Mouse (Mus musculus) midbrain, postnatal 0 days (tissue): ENCODE measurements at regions not wholly inside any gene's neighbourhood (a gene's known extent, or its start where the extent isn't known, plus 50 kb on each side); places are given as distances from the start of the nearest gene placed in this dataset.

ENCODE experiments used
- ATAC-seq: fragments of 200-750 bp; cut with Nextera tagmentation; 2 replicates; pipeline ENCODE4 v1.8.0; 2017; ENCODE audit warnings: moderate number of reproducible peaks, mild to moderate bottlenecking, moderate TSS enrichment, moderate library complexity; ENCODE audit not compliant: low FRiP score
- DNase-seq: peaks from one replicate; pipeline ENCODE4 v3.0.0-alpha.2; 2015; ENCODE audit warnings: low spot score
- H3K27ac ChIP-seq: fragments of 300-500 bp; sonication (generic); 2 replicates; pipeline ENCODE4 v1.5.1; 2014; ENCODE audit warnings: low read depth, mild to moderate bottlenecking, low read length, mixed read lengths
- H3K27me3 ChIP-seq: fragments of 300-500 bp; sonication (generic); 2 replicates; pipeline ENCODE4 v1.6.1; 2014; ENCODE audit warnings: low read length, control low read depth, mixed read lengths; ENCODE audit not compliant: insufficient read depth
- H3K36me3 ChIP-seq: fragments of 300-500 bp; sonication (generic); 2 replicates; pipeline ENCODE4 v1.6.1; 2014; ENCODE audit warnings: low read length, control low read depth, mixed read lengths; ENCODE audit not compliant: insufficient read depth
- H3K4me1 ChIP-seq: fragments of 300-500 bp; sonication (generic); 2 replicates; pipeline ENCODE4 v1.6.1; 2014; ENCODE audit warnings: mild to moderate bottlenecking, control low read depth, antibody characterized with exemption, low read length, mixed read lengths; ENCODE audit not compliant: insufficient read depth
- H3K4me2 ChIP-seq: fragments of 300-500 bp; sonication (generic); 2 replicates; pipeline ENCODE4 v1.6.1; 2014; ENCODE audit warnings: low read depth, mild to moderate bottlenecking, low read length, mixed read lengths; ENCODE audit not compliant: poor library complexity, severe bottlenecking
- H3K4me3 ChIP-seq: fragments of 300-500 bp; sonication (generic); 2 replicates; pipeline ENCODE4 v1.5.1; 2014; ENCODE audit warnings: low read depth, mild to moderate bottlenecking, low read length, moderate library complexity
- H3K9ac ChIP-seq: fragments of 300-500 bp; sonication (generic); replicated peaks from 2 replicates; pipeline ENCODE4 v1.6.1; 2014; ENCODE audit warnings: mild to moderate bottlenecking, low read length, moderate library complexity, mixed read lengths; ENCODE audit not compliant: poor library complexity, severe bottlenecking
- H3K9me3 ChIP-seq: fragments of 300-500 bp; sonication (generic); 2 replicates; pipeline ENCODE4 v1.6.1; 2016; ENCODE audit warnings: low read length, control low read depth
- CTCF ChIP-seq: IDR thresholded peaks from 2 replicates; pipeline ENCODE4 v1.5.1; 2016; ENCODE audit warnings: antibody characterized with exemption, mild to moderate bottlenecking
- WGBS: fragments of 180-500 bp; shearing (Covaris S2); extraction: QIAGEN DNeasy Blood & Tissue Kit; methylation state at CpG from one replicate; pipeline ENCODE4 v1.1.7; 2014; 5-methylcytosine and 5-hydroxymethylcytosine counted together

- WGBS, result 77% methylated on average over 2 of the region's 2 CpGs
- peak; percentile 54 for DNase-seq
These were observed 417.8 kb downstream of the Cdh7 start for GRCm38 (mm10) chr1:110400051-110400450.

GRCm38 (mm10) chr1:110447742-110448312 is 465.6 kb downstream of the Cdh7 start:
- 28% methylated on average over 3 of the region's 3 CpGs for WGBS
- ATAC-seq (no peak), DNase-seq (peak; percentile 1)
- Histone ChIP-seq H3K9ac (no peak overlapping the region), H3K27ac (no peak overlapping the region), H3K27me3 (no peaks in the 10 kb centered on the region), H3K36me3 (no peaks in the 10 kb centered on the region), H3K9me3 (no peaks in the 10 kb centered on the region), H3K4me1 (no peaks in the 10 kb centered on the region), H3K4me2 (no peak overlapping the region), H3K4me3 (no peak overlapping the region)
- TF ChIP-seq CTCF, result no peak

More at GRCm38 (mm10) chr1:110400051-110400450, 417.8 kb downstream of the Cdh7 start:
- no peak overlapping the region for H3K9ac ChIP-seq
- H3K9me3 ChIP-seq, result no peaks in the 10 kb centered on the region
- no peak overlapping the region for H3K4me3 ChIP-seq
- H3K27me3 ChIP-seq, result no peaks in the 10 kb centered on the region
- no peak for ATAC-seq
- H3K4me1 ChIP-seq, result no peaks in the 10 kb centered on the region
- H3K4me2 ChIP-seq, result no peak overlapping the region
- no peak overlapping the region for H3K27ac ChIP-seq
- TF ChIP-seq CTCF, result no peak
- no peaks in the 10 kb centered on the region for H3K36me3 ChIP-seq

GRCm38 (mm10) chr1:110483476-110483875 is 493.9 kb downstream of the Cdh19 start:
- Histone ChIP-seq H3K27me3 (no peaks in the 10 kb centered on the region), H3K9ac (no peak overlapping the region), H3K36me3 (no peaks in the 10 kb centered on the region), H3K27ac (no peak overlapping the region), H3K9me3 (no peaks in the 10 kb centered on the region), H3K4me3 (no peak overlapping the region), H3K4me1 (no peaks in the 10 kb centered on the region), H3K4me2 (no peak overlapping the region)
- ATAC-seq, result no peak
- no peak for DNase-seq
- no peak for TF ChIP-seq CTCF

- H3K27ac ChIP-seq, result no peak overlapping the region
- H3K4me3 ChIP-seq, result no peak overlapping the region
- H3K9me3 ChIP-seq, result no peaks in the 10 kb centered on the region
- no peaks in the 10 kb centered on the region for H3K36me3 ChIP-seq
- H3K9ac ChIP-seq, result no peak overlapping the region
- no peak for ATAC-seq
- peak; percentile 64 for TF ChIP-seq CTCF
- no peaks in the 10 kb centered on the region for H3K4me1 ChIP-seq
- H3K4me2 ChIP-seq, result no peak overlapping the region
- WGBS, result 81% methylated on average over 1 of the region's 1 CpGs
- H3K27me3 ChIP-seq, result no peaks in the 10 kb centered on the region
- DNase-seq, result peak; percentile 24
These were observed 488.0 kb downstream of the Cdh19 start for GRCm38 (mm10) chr1:110489372-110489771.
